Mouse (Mus musculus) embryo, embryonic 10.5 days (tissue): ENCODE results near the gene Htatip2.

ENCODE experiments used
- DNase-seq: peaks from one replicate; pipeline ENCODE4 v3.0.0-alpha.2; 2015; ENCODE audit warnings: low spot score

Gene Htatip2

DNA sequence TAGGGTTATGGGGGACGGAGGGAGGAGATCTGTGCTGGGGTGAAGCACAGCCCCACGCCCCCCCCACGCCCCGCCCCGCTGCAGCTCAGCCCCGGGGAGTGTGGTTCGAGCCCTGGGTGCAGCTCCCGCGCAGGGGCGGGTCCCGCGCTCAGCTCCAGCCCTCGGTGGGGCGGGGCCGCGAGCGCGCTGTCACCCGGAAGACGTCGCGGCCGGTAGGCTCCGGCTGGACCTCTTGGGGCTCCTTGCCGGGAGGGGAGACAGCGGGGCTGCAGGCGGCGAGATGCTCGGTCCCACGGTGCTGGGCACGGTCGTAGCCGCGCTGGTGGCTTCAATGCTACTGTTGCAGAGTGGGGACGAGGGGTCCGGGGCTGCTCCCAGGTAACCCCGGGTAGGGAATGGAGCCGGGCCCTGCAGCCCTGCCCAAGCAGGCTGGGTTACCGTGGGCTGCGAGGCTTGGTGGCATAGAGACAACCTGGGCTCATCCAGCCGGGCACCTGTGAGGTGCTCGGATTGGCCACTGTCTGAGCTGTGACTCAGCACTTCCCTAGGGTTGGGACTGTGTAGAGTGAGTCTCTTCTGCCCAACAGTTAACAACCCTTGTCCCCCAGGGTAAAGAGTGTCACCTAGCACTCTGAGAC, at the start of gene Htatip2:
Gene Htatip2, plus strand, starts transcription at position 182 of the 638 bp plus-strand sequence.
- DNase-seq: peak; percentile 45

DNA sequence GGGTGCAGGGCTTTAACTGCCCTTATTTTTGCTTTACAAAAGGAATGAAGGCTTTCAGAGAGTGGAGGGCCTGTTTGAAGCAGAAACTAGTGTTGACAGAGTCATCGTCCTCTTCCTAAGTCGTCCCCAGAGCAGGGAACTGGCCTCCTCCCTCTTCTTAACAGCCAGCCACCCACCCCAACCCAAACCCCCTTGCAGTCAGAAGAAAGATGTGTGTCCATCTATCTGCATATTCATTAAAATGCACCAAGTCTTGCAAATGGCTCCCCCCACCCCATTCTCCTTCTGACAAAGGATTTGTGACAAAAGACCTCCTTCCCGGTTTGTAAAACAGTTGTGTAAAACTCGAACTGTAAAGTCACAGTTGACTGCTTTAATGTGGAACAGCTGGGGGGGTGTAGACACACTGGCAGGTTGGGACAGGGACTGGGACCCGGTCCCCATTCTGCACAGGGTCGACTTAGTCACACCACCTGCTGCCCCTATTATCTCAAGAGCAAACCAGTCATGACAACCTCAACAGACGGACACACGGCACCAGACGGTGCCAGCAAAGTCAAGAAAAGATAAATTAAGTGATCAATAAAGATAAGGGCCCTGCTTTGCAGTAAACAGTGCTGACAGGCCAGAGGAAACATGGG, 49.4 kb upstream of the Htatip2 start:
- DNase-seq: no peak

DNA sequence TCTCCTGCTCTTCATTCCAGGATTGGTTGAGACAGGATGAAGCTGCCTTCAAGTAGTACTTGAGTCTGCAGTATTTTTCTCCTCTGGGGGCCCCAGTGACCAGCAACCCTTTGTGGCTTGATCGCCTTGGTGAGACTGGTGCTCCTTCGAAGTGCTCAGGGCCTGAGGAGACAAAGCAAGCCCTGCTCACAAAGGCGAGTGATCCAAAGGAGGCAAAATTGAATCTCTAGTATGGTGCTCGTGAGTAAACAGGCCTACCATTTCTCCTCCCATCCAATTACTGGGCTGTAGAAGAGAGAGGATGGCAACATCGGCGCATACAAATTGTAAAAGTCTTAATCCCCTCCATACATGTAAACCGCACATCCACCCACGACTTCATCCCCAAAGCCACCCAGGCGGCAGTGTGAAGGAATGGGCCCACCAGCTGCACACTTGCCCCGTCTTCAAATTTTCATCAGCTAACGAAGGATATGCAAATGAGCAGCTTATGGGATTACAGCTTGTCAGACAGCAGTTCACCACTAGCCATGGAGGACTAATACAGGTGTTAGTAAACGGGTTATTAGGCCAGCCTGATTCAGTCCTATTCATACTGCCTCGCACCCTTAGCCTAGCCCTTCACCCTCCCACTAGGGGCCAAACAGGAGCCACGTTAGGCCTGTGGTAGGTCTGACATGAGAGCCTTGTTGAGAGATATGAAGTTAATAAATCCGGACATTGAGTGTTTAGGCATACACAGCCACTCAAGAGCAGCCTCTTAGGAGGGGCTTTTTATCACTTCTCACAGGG, 40.8 kb upstream of the Htatip2 start:
- no peak for DNase-seq

DNA sequence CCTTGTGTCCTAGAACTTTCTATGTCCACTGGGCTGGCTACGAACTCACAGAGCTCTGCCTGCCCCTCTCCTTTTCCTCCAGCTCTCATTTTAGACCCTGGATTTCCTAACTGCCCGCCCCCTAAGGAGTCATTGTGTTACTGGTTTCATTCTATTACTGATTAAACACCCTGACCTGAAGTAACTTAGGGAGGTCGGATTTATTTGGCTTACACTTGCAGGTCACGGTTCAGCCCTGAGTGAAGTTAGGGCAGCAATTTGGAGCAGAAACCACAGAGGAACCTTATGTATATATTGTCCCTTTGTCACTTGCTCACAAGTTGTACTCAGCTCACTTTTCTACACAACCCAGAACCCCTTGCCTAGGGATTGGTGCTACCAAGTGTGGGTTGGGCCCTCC, 24.6 kb upstream of the Htatip2 start:
- DNase-seq: no peak

DNA sequence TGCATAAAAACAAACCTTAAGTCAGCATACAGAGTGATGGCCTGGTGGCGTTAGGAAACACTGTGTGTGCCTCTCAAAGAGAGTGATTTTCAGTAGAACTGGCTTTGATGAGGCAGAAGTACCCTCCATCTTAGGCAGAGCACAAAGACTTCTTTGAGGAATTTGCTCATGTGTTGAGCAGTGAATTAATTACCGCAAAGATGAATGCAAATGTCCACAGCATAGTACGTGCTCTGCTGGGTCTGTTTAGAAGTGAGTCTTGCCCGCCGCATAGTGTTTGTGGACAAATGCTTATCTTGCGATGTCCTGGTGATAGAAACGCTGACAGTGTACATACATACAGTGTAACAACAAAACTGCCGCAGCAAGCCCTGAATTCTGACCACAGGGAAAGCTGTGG, 19.5 kb upstream of the Htatip2 start:
- DNase-seq: no peak

DNA sequence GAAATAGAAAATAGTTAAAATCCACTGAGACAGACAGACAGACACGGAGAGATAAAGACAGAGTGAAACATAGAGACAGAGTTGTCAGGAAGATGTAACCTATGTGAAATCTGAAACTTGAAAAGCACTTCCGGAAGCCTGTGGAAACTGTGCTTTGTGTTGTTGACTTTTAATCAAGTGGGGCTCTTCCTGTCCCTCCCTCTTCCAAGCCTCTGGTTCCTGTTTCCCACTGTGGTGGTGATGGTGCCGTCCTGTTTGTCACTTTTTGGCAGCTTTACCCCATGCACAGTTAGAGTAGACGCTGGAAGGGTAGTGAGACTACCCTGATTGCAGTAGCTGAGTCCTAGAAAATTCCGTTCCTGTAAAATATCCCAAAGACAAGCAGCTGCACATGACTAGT, 17.4 kb upstream of the Htatip2 start:
- DNase-seq: peak; percentile 45

DNA sequence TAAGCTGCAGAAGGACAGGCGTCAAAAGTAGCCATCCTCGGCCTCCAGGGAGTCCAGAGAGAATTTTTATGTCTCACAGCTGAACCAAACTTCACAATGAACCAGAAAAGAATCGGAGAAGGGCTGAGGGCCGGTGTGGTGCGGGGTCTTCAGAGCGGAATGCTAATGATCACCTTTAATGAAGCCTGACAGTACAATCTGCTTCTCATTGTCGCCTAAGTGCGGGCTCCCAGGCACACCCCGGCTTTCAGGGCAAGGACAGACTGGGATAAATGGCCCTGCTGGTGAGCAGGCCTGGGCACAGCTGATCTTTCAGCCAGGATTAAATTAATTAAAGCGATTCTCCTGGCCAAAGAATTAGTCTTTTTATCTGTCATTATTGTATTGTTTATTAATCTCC, 17.0 kb upstream of the Htatip2 start:
- no peak for DNase-seq

DNA sequence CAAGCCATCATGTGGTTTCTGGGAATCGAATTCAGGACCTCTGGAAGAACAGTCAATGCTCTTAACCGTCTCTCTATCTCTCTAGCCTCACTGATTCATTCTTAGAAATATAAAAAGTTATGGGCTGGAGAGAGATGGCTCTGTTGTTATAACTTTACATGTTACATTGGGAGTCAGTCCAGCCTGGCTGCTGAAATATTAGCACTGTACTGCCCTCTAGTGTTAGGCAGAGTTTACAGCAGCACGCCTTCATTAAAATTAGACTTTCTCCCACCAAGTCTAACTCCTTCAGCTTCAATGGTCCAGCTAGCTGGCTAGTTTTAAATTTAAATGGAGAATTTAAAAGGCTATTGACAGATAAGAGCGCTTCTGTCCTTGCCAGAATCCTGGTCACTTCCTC, 7.8 kb upstream of the Htatip2 start:
- DNase-seq: peak; percentile 84

DNA sequence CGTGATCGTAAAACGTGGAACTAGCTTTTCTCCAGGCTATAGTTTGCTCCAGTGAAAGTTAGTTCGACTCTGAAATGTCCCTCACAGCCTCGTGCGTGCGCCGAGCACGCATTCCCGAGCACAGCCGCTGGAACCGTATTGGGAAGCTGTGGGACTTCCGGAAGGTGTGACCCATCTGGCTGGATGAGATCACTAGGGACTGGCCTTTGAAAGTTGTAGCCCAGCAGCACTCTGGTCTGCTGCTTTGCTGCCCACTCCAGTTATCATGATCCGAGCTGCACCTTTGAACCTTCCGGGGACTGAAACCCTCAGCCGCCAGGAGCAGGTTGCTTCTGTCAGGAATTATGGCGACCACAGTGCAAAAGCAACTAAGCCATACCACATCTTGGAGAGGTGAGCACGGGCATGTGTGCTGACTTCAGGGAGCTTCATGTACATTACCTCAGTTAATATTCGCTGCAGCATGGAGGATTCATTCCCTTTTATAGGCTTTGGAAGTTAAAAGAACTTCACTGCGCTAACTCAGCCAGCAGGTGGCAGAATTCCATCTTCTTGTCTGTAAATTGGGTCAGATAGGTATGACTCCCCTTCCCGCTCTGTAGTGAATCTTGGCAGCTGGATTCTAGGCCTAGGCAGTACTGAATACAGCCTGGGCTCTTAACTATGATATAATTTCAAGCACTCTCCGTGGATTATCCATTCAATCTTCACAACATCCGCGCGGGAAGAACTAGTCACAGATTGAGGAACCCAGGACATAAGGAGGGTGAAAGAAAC, 6.0 kb upstream of the Htatip2 start:
- DNase-seq: peak; percentile 84

DNA sequence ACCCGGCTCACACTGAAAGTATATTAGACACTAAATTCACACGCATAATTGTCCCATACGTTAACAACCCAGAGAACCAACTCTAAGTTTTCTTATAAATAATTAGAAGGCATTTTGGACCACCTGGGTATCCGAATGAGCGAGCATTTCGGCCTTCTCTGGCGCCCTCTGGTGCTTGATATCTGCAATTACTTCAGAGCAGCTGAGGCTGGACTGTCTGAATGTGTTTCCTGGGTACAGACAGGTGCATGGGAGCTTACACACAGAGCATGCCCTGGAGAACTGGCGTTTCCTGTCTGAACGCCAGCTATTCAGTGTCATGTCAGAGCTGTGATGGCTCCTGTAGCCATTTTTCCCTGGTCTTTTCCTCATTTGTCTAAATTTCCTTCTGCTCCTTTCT, 4.1 kb upstream of the Htatip2 start:
- peak; percentile 85 for DNase-seq

DNA sequence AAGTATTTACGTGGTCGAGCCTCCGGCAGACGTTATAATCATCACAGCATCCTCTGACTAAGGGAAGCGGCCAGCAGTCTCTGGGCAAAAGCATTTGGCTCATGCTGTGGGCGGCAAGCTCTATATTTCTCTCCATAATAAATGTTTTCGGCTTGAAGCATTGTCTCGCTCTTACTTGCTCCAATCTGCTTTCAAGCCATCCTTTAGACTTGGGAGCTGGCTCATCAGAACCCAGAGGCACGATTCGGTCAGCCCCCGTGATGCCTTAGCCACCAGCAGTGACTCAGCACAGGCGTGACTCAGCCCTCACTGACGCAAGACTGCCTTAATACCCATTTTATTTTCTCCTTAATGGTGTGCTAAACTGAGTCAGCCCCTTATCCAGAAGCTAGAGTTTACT, 3.7 kb downstream of the Htatip2 start:
- no peak for DNase-seq

DNA sequence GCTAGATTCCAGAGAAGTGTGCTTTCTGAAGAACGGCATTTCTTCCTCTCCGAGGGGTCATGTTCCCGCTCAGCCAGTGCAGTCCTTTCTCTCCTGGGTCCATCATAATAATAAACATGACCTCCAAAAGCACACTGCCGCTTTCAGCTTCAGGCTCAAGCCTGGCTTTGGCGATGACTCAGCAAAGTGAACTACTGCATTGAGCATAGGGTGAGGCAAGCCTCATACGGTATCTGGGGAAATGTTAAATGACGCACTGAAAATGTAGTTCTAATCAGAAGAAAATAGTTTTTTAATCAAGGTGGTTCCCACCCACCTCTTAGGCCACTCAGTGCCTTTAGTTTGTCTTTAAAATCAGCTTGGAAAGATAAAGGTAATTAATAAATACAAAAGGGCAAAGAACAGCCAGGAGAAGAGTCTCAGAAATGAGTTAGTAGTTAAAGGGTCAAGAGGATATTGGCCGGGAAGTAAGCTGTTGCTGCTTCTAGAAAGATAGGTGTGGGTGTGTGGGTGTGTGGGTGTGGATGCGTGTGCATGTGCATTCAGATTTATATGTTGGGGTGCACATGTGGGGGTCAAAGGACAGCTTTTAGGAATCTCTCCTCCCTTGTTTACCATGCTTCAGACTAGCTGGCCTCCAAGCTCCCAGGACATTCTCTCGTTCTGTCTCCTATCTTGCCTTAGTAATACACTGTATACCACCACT, 5.2 kb downstream of the Htatip2 start:
- DNase-seq: peak; percentile 37

DNA sequence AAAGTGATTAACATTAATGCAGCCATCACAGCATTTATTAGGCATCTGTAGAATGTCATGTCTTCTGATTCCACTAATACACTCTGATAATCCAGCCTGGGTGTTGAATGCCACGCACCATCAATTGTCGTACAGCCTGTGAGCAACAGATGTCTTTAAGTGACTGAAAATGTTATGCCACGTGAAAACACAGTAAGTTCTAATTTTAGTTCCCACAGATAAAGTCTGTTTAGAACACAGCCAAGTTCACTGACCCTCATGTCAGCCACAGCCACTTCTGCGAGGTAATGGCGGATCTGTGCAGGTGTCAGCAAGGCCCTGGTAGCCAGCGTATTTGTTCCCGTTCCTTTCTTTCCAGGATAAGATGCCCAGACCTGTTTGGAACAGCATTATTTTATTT, 7.3 kb downstream of the Htatip2 start:
- no peak for DNase-seq

DNA sequence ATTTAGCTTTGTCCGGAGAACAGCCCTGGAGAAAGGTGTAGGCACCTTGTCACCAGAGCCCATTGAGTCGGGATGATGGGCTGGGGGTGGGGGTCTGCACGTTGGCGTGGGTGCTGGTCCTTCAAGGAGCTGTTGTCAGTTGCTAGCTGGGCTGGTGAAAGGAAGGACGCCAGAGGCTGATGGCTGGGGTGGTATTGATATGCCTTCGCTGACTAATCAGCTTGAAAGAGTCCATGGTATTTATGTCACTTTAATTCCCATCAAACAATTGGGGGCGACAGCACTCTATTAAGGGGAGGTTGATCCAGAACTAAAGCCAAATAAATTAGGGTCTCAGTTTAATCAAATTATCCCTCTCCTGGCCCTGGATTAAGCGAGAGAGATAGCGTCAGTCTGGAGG, 9.6 kb downstream of the Htatip2 start:
- no peak for DNase-seq

DNA sequence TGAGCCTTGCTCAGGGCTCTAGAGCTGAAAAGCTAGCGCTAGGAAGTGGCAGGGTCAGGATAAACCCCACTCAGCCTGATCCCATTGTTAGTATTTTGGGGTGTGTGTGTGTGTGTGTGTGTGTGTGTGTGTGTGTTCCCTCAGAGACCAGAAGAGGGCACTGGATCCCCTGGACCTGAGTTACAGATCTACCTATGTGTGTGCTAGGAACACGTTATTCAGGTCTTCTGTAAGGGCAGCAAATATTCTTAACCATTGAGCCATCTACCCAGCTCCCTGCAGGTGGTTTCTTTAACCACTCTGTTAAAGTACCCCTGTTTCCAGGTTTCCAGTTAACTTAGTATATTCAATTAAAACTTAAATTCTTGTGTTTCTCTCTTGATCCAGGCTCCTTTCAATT, 15.5 kb downstream of the Htatip2 start:
- no peak for DNase-seq

DNA sequence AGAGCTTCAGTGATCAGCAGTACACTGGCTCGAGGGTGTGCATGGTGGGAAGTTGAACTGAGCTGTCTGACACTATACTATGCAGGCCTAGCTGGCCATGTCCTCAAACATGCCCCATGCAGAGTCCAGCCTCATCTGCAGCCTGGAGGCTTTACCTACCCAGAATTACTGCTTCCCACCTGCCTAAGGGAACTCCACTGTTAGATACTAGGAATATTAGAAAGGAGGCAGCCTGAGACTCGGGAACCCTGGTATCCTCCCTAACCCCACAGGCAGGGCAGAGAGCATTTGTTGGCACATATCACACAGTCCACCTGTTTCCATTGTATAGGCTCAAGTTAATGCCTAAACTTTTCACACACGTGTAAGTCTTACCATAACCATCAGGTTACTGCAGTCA, 18.7 kb downstream of the Htatip2 start:
- no peak for DNase-seq

DNA sequence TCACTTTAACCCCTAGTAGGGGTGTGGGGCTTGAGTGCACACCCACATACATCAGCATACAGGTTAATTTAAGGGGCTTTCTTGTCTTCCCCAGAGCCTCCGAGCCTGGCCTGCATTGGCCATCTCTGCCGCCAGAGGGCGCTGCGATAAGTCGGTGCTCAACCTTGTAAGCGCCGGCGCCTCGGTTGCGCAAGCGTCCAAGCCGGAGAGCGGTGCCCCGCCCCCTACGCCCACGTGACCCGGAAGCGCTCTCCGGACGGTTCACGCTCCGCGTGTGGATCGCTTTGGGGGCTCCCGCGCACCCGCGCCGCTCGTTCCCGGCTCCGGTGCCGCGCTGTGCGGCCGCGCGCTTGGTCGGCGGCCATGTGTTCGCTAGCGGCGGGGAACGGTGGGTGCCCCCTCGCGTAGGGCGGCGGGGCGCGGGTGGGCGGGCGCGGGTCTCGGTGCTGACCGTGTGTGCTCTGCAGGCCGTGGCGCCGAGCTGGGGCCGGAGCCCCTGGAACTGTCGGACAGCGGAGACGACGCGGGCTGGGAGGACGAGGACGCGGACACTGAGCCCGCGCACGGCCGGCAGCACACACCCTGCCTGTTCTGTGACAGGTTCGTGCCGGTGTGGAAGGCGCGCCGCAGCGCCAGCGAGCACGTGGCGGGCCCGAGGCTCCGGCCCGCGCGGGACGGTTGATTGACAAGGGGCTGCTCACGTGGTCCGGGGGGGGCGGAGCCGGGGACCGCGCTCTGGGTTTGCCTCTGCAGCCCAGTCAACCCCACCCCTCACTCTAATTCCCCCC, 19.4 kb downstream of the Htatip2 start, which contains the start of gene Prmt3:
Gene Prmt3, plus strand, starts transcription at position 233 of the 788 bp plus-strand sequence.
- peak; percentile 98 for DNase-seq

DNA sequence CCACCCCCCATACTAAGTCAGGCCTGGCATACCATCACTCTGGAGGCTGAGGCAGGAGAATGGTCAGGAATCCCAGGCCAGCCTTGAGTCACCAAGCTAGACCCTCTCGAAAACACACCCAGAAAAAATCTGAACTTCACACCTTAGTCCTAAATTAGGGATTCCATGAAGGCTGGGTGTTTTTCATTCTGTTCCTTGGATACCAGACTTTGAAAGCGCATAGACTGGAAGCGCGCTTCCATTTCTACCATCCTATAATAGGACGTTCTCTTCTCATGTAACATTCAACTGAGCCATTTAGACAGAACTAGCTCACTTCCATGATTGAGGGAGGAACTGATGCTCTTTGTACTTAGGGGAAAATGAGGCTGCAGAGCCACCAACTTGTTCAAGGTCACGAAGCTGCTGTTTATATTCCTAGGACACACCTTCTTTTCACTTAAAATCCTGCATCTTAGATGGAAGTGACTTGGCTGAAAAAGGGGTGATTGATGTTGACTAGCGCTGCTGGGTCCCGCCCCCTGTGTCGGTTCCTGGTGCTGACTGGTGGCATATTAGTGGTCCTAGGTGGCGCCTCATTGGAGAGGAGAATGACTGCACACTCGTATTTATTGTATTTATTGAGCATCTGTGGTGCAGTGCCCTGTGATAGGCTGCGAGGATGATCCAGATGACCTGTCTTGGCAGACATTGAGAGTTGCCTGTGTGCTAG, 20.1 kb downstream of the Htatip2 start:
- DNase-seq: no peak

DNA sequence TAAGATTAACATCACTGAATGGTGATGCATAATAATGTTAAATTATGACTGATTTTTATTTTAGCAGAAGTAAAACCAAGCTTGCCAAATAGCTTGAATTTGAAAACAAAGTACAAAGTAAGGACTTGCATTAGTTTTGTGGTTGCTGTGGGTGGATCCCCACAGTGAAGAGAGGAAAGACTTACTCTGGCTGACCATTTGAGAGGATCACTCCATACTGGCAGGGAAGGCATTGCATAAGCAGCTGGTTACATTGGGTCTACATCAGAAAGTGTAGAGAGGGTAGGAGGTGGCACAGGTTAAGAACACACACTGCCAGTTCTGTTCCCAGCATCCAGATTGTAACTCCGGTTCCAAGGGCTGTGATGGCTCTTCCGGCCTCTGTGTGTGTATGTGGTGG, 24.1 kb downstream of the Htatip2 start:
- DNase-seq: no peak

DNA sequence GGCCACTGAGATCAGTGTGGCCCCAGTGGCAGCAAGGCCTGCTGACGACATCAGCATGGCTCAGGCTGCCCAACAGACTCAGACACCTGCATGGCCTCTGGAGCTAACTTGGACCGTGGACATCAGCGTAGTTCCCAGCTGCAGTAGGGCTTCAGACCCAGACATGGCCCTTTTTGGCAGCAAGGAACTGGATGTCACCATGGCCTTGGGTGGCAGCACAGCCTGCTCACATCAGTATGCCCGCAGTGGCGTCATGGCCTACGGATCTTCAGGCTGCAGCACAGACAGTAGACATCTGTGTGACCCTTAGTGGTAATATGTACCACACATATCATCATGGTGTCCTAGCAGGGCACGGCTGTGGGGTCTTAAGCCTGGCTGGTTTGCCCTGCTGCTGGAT, 26.2 kb downstream of the Htatip2 start:
- no peak for DNase-seq
